Comparison of ENCODE assay signal across 13 mouse cellular contexts in the genomic region with DNA sequence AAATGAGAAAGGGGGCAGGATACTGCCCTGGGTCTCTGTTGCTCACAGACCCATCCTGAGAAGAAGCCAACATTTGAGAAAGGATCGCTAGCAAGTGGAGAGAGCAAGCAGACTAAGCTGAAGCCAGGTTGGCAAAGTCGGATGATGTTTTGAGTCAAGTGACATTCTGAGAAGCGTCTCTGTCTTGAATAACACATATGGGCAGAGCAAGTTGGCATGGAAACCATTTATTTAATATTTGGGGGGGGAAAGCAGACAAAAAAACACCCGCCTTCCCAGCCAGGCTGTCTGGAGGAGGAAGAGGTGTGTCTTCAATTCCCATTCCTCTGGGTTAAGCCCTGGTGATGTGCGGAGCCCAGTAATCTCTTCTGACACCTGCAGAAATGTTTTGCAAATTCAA.
"Had no signal": no experiment of that assay in that cellular context is flagged by ENCODE, and none has a peak within 500 bp of the region (broad histone marks: within the 10 kb centered on the region; RNA-seq: fewer than 3 reads in every experiment).

No protein-coding gene starts in this region.

- H3K4me3 ChIP-seq: limb, embryonic 13.5 days; myocyte; neural tube, embryonic 15.5 days had no signal

- H3K27me3 ChIP-seq: neural tube, embryonic 15.5 days had no signal

- DNase-seq: kidney, adult 9 months; kidney, postnatal 36 days; left cerebral cortex, postnatal 4 days; lung, adult 18-20 months; lung, postnatal 36 days; midbrain, embryonic 14.5 days; thymus, postnatal 36 days had no signal

- H3K36me3 ChIP-seq: limb, embryonic 13.5 days had no signal

- H3K9me3 ChIP-seq: limb, embryonic 13.5 days; neural tube, embryonic 15.5 days had no signal

- H3K27ac ChIP-seq: kidney, postnatal 0 days; limb, embryonic 13.5 days; liver, embryonic 14.5 days; neural tube, embryonic 15.5 days; stomach, postnatal 0 days had no signal

- H3K4me2 ChIP-seq: limb, embryonic 13.5 days; neural tube, embryonic 15.5 days had no signal

- H3K9ac ChIP-seq: limb, embryonic 13.5 days; liver, embryonic 14.5 days; neural tube, embryonic 15.5 days had no signal
